Mouse (Mus musculus): Measurements from ENCODE around the gene Tcf20. TPM values are rescaled to one million over a fixed set of nuclear protein-coding genes. Genes with fewer than 3 reads are reported as not detected.

The Tcf20 gene
- polyA plus RNA-seq, 2 experiments, result 2.9 to 5.7 TPM

DNA sequence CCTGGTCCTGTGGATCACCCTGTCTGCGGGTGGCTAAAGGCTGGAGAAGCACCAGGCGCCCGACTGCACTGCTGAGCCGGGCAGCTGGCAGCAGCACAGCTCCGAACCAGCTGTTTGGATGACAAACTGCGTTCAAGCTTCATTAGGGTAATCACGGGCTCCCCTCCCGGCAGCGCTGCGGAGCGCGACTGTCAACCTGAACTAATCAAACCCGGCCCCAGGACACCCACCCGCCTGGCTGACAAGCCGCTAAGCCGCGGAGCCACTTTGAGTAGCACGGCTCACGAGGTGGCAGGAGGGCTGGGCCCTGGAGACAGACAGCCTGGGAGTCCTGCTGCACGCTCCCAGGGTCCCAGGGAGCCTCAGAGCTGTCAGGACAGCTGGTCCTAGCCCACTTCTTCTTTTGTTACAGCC lies 35.4 kb downstream of the Tcf20 start:
- Histone ChIP-seq H3K9ac (replicated peaks) (no peak overlapping the region), H3K4me3 (ENCODE audit: insufficient read depth in 1 of 2, low read depth in 2 of 2, low read length in 2 of 2) (no peak overlapping the region), H3K27ac (no peak overlapping the region), H3K36me3 (replicated peaks; ENCODE audit: control insufficient read depth, insufficient read depth, low read depth) (no peaks in the 10 kb centered on the region), H3K9me3 (ENCODE audit: control insufficient read depth, low read length) (no peaks in the 10 kb centered on the region), H3K4me2 (ENCODE audit: low read depth) (no peak overlapping the region), H3K27me3 (ENCODE audit: control insufficient read depth, insufficient read depth, low read length) (peaks cover 5% of the 10 kb centered on the region), H3K4me1 (replicated peaks; ENCODE audit: control insufficient read depth in 2 of 2, insufficient read depth in 2 of 2, low read length in 1 of 2) (no peaks in the 10 kb centered on the region; a peak in 1 of 4 replicates)
- 8% methylated on average over 20 of the region's 20 CpGs for WGBS (ENCODE audit: insufficient replicate concordance)
- DNase-seq (ENCODE audit: low read depth in 3 of 3, low spot score in 3 of 3) (no peak), ATAC-seq (ENCODE audit: insufficient read depth) (no peak)
- TF ChIP-seq CTCF (IDR thresholded peaks at IDR 0.05; ENCODE audit: low read depth) (no peak), EP300 (IDR thresholded peaks at IDR 0.05; ENCODE audit: low read depth) (no peak)

DNA sequence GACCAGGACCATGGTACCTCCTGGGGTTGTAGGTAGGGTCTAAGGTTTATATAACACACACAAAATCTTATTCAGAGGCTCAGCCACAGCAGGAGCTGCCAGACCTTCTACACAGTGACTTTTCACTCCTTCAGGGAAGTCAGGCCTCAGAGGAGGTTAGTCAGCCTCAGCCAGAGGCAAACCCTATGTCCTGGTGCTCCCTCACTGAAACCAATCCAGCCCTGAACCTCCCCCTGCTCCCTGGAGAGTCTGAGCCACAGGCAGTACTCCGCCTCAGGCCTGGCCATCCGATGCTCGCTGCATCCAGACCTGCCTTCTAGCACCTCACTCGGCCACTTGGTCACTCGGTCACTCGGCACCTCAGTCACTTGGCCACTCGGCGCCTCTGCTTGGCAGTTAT lies 37.4 kb downstream of the Tcf20 start:
- TF ChIP-seq CTCF (IDR thresholded peaks at IDR 0.05; ENCODE audit: low read depth) (no peak), EP300 (IDR thresholded peaks at IDR 0.05; ENCODE audit: low read depth) (no peak)
- no peak for DNase-seq (ENCODE audit: low read depth in 3 of 3, low spot score in 3 of 3)
- 37% methylated on average over 8 of the region's 8 CpGs for WGBS (ENCODE audit: insufficient replicate concordance)
- Histone ChIP-seq H3K27ac (no peak overlapping the region), H3K4me2 (ENCODE audit: low read depth) (no peak overlapping the region), H3K27me3 (ENCODE audit: control insufficient read depth, insufficient read depth, low read length) (peaks cover 5% of the 10 kb centered on the region), H3K4me3 (ENCODE audit: insufficient read depth in 1 of 2, low read depth in 2 of 2, low read length in 2 of 2) (no peak overlapping the region), H3K36me3 (replicated peaks; ENCODE audit: control insufficient read depth, insufficient read depth, low read depth) (no peaks in the 10 kb centered on the region), H3K9me3 (ENCODE audit: control insufficient read depth, low read length) (no peaks in the 10 kb centered on the region), H3K9ac (replicated peaks) (no peak overlapping the region), H3K4me1 (replicated peaks; ENCODE audit: control insufficient read depth in 2 of 2, insufficient read depth in 2 of 2, low read length in 1 of 2) (no peaks in the 10 kb centered on the region)
- ATAC-seq (ENCODE audit: insufficient read depth), result no peak

DNA sequence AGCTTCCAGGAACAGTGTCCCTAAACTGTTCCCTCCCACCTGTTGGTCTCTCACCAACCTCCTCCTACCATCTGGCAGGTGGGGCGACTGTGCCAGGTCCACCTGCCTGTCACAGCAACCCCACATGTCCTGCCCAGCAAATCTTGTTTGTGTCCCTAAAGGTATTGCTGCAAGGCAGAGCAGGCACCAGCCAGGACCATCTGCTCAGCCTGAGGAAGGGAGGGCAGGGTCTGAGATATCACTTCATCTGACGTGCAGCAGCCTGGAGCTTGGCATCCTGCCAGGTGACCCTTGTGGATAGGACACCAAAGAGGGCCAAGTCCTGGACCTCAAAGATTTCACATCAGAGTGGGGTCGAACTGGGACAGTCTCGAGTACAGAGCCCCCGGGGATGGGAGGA lies 40.2 kb downstream of the Tcf20 start:
- Histone ChIP-seq H3K27ac (no peak overlapping the region), H3K9me3 (ENCODE audit: control insufficient read depth, low read length) (no peaks in the 10 kb centered on the region), H3K36me3 (replicated peaks; ENCODE audit: control insufficient read depth, insufficient read depth, low read depth) (no peaks in the 10 kb centered on the region), H3K9ac (replicated peaks) (no peak overlapping the region), H3K4me1 (replicated peaks; ENCODE audit: control insufficient read depth in 2 of 2, insufficient read depth in 2 of 2, low read length in 1 of 2) (no peaks in the 10 kb centered on the region), H3K27me3 (ENCODE audit: control insufficient read depth, insufficient read depth, low read length) (peaks cover 5% of the 10 kb centered on the region), H3K4me3 (ENCODE audit: insufficient read depth in 1 of 2, low read depth in 2 of 2, low read length in 2 of 2) (no peak overlapping the region), H3K4me2 (ENCODE audit: low read depth) (no peak overlapping the region)
- DNase-seq (ENCODE audit: low read depth in 3 of 3, low spot score in 3 of 3) (no peak), ATAC-seq (ENCODE audit: insufficient read depth) (no peak)
- WGBS (ENCODE audit: insufficient replicate concordance), result 46% methylated on average over 5 of the region's 5 CpGs
- TF ChIP-seq EP300 (IDR thresholded peaks at IDR 0.05; ENCODE audit: low read depth), result no peak

DNA sequence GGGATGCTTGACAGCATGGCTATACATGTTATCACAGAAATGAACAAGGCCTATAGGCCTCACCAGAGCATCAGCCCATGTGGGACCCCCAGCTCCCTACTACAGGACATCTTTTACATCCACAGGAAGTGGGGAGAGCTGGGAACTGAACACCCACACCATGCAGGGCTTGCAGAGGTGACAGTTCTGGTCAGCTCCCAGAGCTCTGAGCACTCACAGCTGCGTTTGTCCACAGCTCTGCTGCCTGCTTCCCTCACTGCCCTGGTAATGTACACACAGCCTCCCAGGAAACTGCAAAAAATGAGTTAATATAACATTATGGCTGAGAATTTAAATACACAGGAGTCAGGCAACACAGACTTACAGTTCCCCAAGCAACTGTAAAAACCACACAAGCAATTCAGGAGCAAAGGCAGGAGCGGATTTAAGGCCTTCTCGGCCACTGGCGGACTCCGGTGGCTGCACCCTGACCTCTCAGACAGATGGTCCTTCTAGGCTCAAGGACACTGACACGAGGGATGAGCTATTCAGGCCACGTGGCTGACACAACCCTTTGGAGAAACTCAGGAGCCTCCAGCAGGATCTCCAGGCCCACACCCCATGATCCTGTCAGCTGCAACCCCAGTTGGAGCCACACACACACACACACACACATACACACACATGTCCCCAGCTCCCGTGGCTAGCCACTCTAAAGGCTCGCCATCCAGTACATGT lies 43.0 kb downstream of the Tcf20 start:
- TF ChIP-seq CTCF (IDR thresholded peaks at IDR 0.05; ENCODE audit: low read depth), result no peak
- TF ChIP-seq EP300 (IDR thresholded peaks at IDR 0.05; ENCODE audit: low read depth), result no peak
- no peak for DNase-seq (ENCODE audit: low read depth in 3 of 3, low spot score in 3 of 3)
- WGBS (ENCODE audit: insufficient replicate concordance), result 63% methylated on average over 9 of the region's 9 CpGs
- ATAC-seq (ENCODE audit: insufficient read depth), result no peak
- no peaks in the 10 kb centered on the region for H3K27me3 ChIP-seq (ENCODE audit: control insufficient read depth, insufficient read depth, low read length)
- no peak overlapping the region for H3K9ac ChIP-seq (replicated peaks)
- H3K4me3 ChIP-seq (ENCODE audit: insufficient read depth in 1 of 2, low read depth in 2 of 2, low read length in 2 of 2), result no peak overlapping the region
- H3K9me3 ChIP-seq (ENCODE audit: control insufficient read depth, low read length), result no peaks in the 10 kb centered on the region
- no peaks in the 10 kb centered on the region for H3K36me3 ChIP-seq (replicated peaks; ENCODE audit: control insufficient read depth, insufficient read depth, low read depth)
- no peaks in the 10 kb centered on the region for H3K4me1 ChIP-seq (replicated peaks; ENCODE audit: control insufficient read depth in 2 of 2, insufficient read depth in 2 of 2, low read length in 1 of 2)
- H3K4me2 ChIP-seq (ENCODE audit: low read depth), result no peak overlapping the region
- no peak overlapping the region for H3K27ac ChIP-seq

DNA sequence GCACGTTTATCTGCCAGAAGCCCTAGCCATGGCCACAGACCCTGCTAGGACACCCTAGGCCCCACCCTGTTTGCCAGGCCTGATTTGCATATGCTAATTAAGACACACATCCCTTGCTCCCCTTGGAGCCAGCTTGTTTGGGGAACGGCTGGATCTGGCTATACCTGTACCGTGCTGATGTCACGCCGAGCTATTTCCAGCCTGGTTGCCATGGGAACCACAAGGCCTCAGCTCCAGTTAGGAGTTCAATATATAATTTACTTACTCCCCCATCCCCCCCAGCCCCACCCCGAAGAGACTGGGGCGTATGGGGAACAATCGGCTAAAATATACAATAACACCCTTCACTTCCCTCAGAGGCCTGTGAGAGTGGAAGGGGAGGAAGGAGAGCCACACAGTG lies 45.9 kb downstream of the Tcf20 start:
- no peak overlapping the region for H3K27ac ChIP-seq
- no peak overlapping the region for H3K4me2 ChIP-seq (ENCODE audit: low read depth)
- H3K9me3 ChIP-seq (ENCODE audit: control insufficient read depth, low read length), result no peaks in the 10 kb centered on the region
- ATAC-seq (ENCODE audit: insufficient read depth) (no peak), DNase-seq (ENCODE audit: low read depth in 3 of 3, low spot score in 3 of 3) (no peak)
- no peak overlapping the region for H3K4me3 ChIP-seq (ENCODE audit: insufficient read depth in 1 of 2, low read depth in 2 of 2, low read length in 2 of 2)
- no peak overlapping the region for H3K9ac ChIP-seq (replicated peaks)
- no peaks in the 10 kb centered on the region for H3K36me3 ChIP-seq (replicated peaks; ENCODE audit: control insufficient read depth, insufficient read depth, low read depth)
- TF ChIP-seq CTCF (IDR thresholded peaks at IDR 0.05; ENCODE audit: low read depth) (no peak), EP300 (IDR thresholded peaks at IDR 0.05; ENCODE audit: low read depth) (no peak)
- WGBS (ENCODE audit: insufficient replicate concordance), result 63% methylated on average over 8 of the region's 8 CpGs
- H3K27me3 ChIP-seq (ENCODE audit: control insufficient read depth, insufficient read depth, low read length), result no peaks in the 10 kb centered on the region
- no peaks in the 10 kb centered on the region for H3K4me1 ChIP-seq (replicated peaks; ENCODE audit: control insufficient read depth in 2 of 2, insufficient read depth in 2 of 2, low read length in 1 of 2)

Measured in liver, embryonic 14.5 days (tissue).